Mouse (Mus musculus): ENCODE results near the gene Erh.

GRCm38 (mm10) chr12:80663935-80664334, 19.8 kb upstream of the Erh start:
- TF ChIP-seq CTCF (IDR thresholded peaks at IDR 0.05; ENCODE audit: low read depth, low read length) (no peak), GATA2 (IDR thresholded peaks at IDR 0.05; ENCODE audit: borderline replicate concordance, low read depth, low read length) (no peak), GATA1 (IDR thresholded peaks at IDR 0.05; ENCODE audit: borderline replicate concordance, low read length) (no peak)
